ENCODE assay signal across 27 mouse cellular contexts in the genomic region with DNA sequence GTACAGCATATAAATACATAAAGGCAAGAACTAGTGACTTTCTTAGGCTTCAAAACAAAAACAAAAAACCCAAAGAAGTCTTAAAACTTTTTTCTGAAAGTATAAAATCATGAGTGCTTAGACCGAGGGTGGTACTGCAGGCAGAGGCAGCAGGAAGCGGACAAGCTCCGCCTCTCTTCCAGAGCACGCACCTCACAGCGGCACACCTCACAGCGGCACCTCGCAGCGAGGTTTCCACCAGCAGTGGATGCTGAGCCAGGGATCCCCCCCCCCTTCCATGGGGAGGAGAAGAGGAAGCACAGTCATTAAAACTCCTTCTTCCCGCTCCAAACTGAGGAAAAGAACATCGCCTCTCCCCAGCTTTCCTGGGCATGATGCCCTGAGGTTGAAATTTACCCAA. TPM values are rescaled to one million over a fixed set of nuclear protein-coding genes. Genes with fewer than 3 reads are reported as not detected.
"Had no signal": no experiment of that assay in that cellular context is flagged by ENCODE, and none has a peak within 500 bp of the region (broad histone marks: within the 10 kb centered on the region; RNA-seq: fewer than 3 reads in every experiment).

No protein-coding gene starts in this region.

- H3K9me3 ChIP-seq: heart, embryonic 13.5 days; heart, embryonic 15.5 days; hindbrain, embryonic 10.5 days; hindbrain, embryonic 12.5 days; intestine, embryonic 15.5 days; limb, embryonic 12.5 days; limb, embryonic 15.5 days; liver, embryonic 12.5 days had no signal

- H3K4me1 ChIP-seq: intestine, embryonic 15.5 days had no signal

- H3K4me3 ChIP-seq: gastrocnemius, adult 2 months; heart, adult 2 months; heart, embryonic 13.5 days; heart, embryonic 15.5 days; hindbrain, embryonic 10.5 days; hindbrain, embryonic 12.5 days; intestine, embryonic 15.5 days; layer of hippocampus, adult 2 months; left cerebral cortex, adult 2 months; limb, embryonic 12.5 days; limb, embryonic 15.5 days; liver, embryonic 12.5 days had no signal

- DNase-seq: gastrocnemius, adult 2 months; gastrocnemius, postnatal 10 days; gastrocnemius, postnatal 36 days; heart, adult 11 months; heart, adult 2 months; heart, postnatal 14 days; heart, postnatal 4 days; kidney, adult 18-20 months; kidney, adult 8-10 months; kidney, postnatal 10 days; kidney, postnatal 25 days; kidney, postnatal 4 days; left cerebral cortex, postnatal 4 days had no signal

- H3K27ac ChIP-seq: gastrocnemius, adult 2 months; heart, adult 2 months; heart, embryonic 13.5 days; heart, embryonic 15.5 days; hindbrain, embryonic 10.5 days; hindbrain, embryonic 12.5 days; hindbrain, embryonic 14.5 days; intestine, embryonic 15.5 days; layer of hippocampus, adult 2 months; left cerebral cortex, adult 2 months; limb, embryonic 12.5 days; limb, embryonic 15.5 days; liver, embryonic 12.5 days; liver, embryonic 14.5 days had no signal

- H3K9ac ChIP-seq: heart, embryonic 13.5 days; heart, embryonic 15.5 days; hindbrain, embryonic 12.5 days; hindbrain, embryonic 14.5 days; intestine, embryonic 15.5 days; limb, embryonic 12.5 days; limb, embryonic 15.5 days; liver, embryonic 12.5 days; liver, embryonic 14.5 days had no signal

RNA-seq across cellular contexts. Expression of a gene that starts 22.8 kb away (rescaled TPM):
- total RNA-seq: gastrocnemius, adult 2 months; left cerebral cortex, adult 2 months had no signal

RNA-seq across cellular contexts. Expression of a gene that starts 33.1 kb away (rescaled TPM):
- total RNA-seq: gastrocnemius, adult 2 months; gastrocnemius, postnatal 10 days; gastrocnemius, postnatal 36 days; heart, adult 2 months; heart, postnatal 14 days; heart, postnatal 4 days; left cerebral cortex, adult 2 months; left cerebral cortex, postnatal 25 days; liver, adult 2 months had no signal
